Mouse (Mus musculus): ENCODE measurements around the gene Man1c1.

- no peak for TF ChIP-seq CTCF (IDR thresholded peaks at IDR 0.05; ENCODE audit: low read depth)
- no peak for TF ChIP-seq EP300 (optimal IDR thresholded peaks at IDR 0.05)
Measured at GRCm38 (mm10) chr4:134586126-134586525, 118.0 kb downstream of the Man1c1 start.
